Mouse (Mus musculus) lung, embryonic 16.5 days (tissue): ENCODE measurements around the gene Ehd4. TPM values are rescaled to one million over a fixed set of nuclear protein-coding genes. Genes with fewer than 3 reads are reported as not detected.

Source experiments
- ATAC-seq: fragments of 200-750 bp; cut with Nextera tagmentation; 2 replicates; pipeline ENCODE4 v1.8.0; 2017; ENCODE audit warnings: low read depth, mild to moderate bottlenecking, moderate library complexity
- H3K27ac ChIP-seq: fragments of 300-500 bp; sonication (generic); 2 replicates; pipeline ENCODE4 v1.5.1; 2014; ENCODE audit warnings: mild to moderate bottlenecking, control low read depth, low read length
- H3K27me3 ChIP-seq: fragments of 300-500 bp; sonication (generic); 2 replicates; pipeline ENCODE4 v1.6.1; 2014; ENCODE audit warnings: low read depth, low read length, mixed read lengths; ENCODE audit not compliant: control insufficient read depth, insufficient read depth
- H3K36me3 ChIP-seq: fragments of 300-500 bp; sonication (generic); 2 replicates; pipeline ENCODE4 v1.6.1; 2014; ENCODE audit warnings: low read length; ENCODE audit not compliant: control insufficient read depth, insufficient read depth
- H3K4me1 ChIP-seq: fragments of 300-500 bp; sonication (generic); replicated peaks from 2 replicates; pipeline ENCODE4 v1.6.1; 2014; ENCODE audit warnings: low read length, mixed read lengths; ENCODE audit not compliant: control insufficient read depth, insufficient read depth
- H3K4me2 ChIP-seq: fragments of 300-500 bp; sonication (generic); 2 replicates; pipeline ENCODE4 v1.6.1; 2014; ENCODE audit warnings: low read depth, low read length, control low read depth
- H3K4me3 ChIP-seq: fragments of 300-500 bp; sonication (generic); 2 replicates; pipeline ENCODE4 v1.5.1; 2014; ENCODE audit warnings: mild to moderate bottlenecking, low read length, control low read depth
- H3K9ac ChIP-seq: fragments of 300-500 bp; sonication (generic); 2 replicates; pipeline ENCODE4 v1.6.1; 2014; ENCODE audit warnings: low read length, control low read depth
- H3K9me3 ChIP-seq: fragments of 300-500 bp; sonication (generic); 2 replicates; pipeline ENCODE4 v1.6.1; 2016; ENCODE audit warnings: low read length; ENCODE audit not compliant: control insufficient read depth
- WGBS: fragments of 180-500 bp; shearing (Covaris S2); extraction: QIAGEN DNeasy Blood & Tissue Kit; methylation state at CpG from one replicate; pipeline ENCODE4 v1.1.7; 2014; 5-methylcytosine and 5-hydroxymethylcytosine counted together
- polyA plus RNA-seq: library from polyadenylated mRNA; unstranded; fragments of >200 nt; fragmentation: Nextera tagmentation; extraction: Ambion mirVana; gene quantifications from 2 replicates; pipeline ENCODE4 v1.2.1, GENCODE M21; 2015

The Ehd4 gene
- polyA plus RNA-seq, 1 experiment from 2014 or later = 94.7 TPM

DNA sequence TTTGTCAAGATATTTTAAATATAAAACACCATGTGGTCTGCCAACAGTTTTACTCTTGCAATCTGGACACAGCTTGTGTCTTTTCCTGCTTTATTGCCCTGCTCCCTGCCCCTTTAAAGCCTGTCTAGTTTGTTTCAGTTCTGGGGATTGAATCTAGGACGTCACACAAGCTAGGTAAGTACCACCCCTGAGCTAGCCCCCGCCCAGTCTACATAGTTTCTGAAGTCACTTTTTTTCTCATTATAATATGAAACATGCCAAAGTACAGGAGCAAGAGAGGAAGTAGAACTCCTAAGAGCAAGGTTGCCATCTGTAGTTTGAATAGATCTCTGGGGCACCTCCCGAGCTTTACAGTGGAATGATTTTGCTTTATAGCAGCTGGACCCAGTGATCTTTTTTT lies 3.8 kb downstream of the Ehd4 start:
- no peaks in the 10 kb centered on the region for H3K36me3 ChIP-seq
- no peak overlapping the region for H3K27ac ChIP-seq
- H3K9me3 ChIP-seq = no peaks in the 10 kb centered on the region
- H3K4me3 ChIP-seq = no peak overlapping the region
- no peak overlapping the region for H3K4me2 ChIP-seq
- no peak for ATAC-seq
- no peaks in the 10 kb centered on the region for H3K27me3 ChIP-seq
- H3K9ac ChIP-seq = no peak overlapping the region
- H3K4me1 ChIP-seq = peaks cover 8% of the 10 kb centered on the region; the same call in 1 of the 2 replicates
- WGBS = 69% methylated on average over 3 of the region's 3 CpGs

DNA sequence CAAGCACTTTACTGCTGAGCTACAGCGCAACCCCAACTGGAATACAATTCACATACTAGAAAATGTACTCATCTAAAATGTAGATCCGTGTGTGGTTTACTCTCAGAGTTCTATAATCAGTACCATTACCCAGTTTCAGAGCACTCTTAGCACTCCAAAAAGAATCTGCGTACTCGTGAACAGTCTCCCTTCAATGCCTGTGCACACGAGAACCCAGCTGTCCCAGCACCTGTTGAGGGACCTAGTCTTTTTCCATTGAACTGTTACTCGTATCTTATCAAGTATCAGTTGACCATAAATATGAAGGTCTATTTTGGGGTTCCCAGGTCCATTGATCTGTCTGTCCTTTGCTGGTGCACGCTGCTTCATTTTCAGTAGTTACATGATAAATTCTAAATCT lies 4.8 kb downstream of the Ehd4 start:
- no peaks in the 10 kb centered on the region for H3K36me3 ChIP-seq
- H3K27me3 ChIP-seq = no peaks in the 10 kb centered on the region
- no peak overlapping the region for H3K4me3 ChIP-seq
- H3K9ac ChIP-seq = no peak overlapping the region
- no peaks in the 10 kb centered on the region for H3K9me3 ChIP-seq
- ATAC-seq = no peak
- 85% methylated on average over 7 of the region's 7 CpGs for WGBS
- H3K4me1 ChIP-seq = peaks cover 6% of the 10 kb centered on the region; the same call in 1 of the 2 replicates
- H3K27ac ChIP-seq = no peak overlapping the region
- no peak overlapping the region for H3K4me2 ChIP-seq

GRCm38 (mm10) chr2:120147999-120148398 lies 6.4 kb downstream of the Ehd4 start:
- Histone ChIP-seq H3K4me1 (no peaks in the 10 kb centered on the region), H3K4me2 (no peak overlapping the region), H3K36me3 (no peaks in the 10 kb centered on the region), H3K9me3 (no peaks in the 10 kb centered on the region), H3K27me3 (no peaks in the 10 kb centered on the region), H3K4me3 (no peak overlapping the region), H3K9ac (no peak overlapping the region), H3K27ac (no peak overlapping the region)
- 52% methylated on average over 3 of the region's 3 CpGs for WGBS
- ATAC-seq = no peak

- Histone ChIP-seq H3K4me2 (no peak overlapping the region), H3K4me3 (no peak overlapping the region), H3K36me3 (no peaks in the 10 kb centered on the region), H3K4me1 (no peaks in the 10 kb centered on the region), H3K9ac (no peak overlapping the region), H3K27ac (no peak overlapping the region), H3K27me3 (no peaks in the 10 kb centered on the region), H3K9me3 (no peaks in the 10 kb centered on the region)
- WGBS = 38% methylated on average over 2 of the region's 2 CpGs
- ATAC-seq = no peak
These were observed 7.0 kb downstream of the Ehd4 start for GRCm38 (mm10) chr2:120147364-120147763.

GRCm38 (mm10) chr2:120146543-120146942 lies 7.9 kb downstream of the Ehd4 start:
- H3K9me3 ChIP-seq = no peaks in the 10 kb centered on the region
- H3K27ac ChIP-seq = no peak overlapping the region
- H3K4me3 ChIP-seq = no peak overlapping the region
- H3K9ac ChIP-seq = no peak overlapping the region
- no peak overlapping the region for H3K4me2 ChIP-seq
- no peaks in the 10 kb centered on the region for H3K4me1 ChIP-seq
- 47% methylated on average over 2 of the region's 2 CpGs for WGBS
- ATAC-seq = no peak
- H3K36me3 ChIP-seq = no peaks in the 10 kb centered on the region
- H3K27me3 ChIP-seq = no peaks in the 10 kb centered on the region

DNA sequence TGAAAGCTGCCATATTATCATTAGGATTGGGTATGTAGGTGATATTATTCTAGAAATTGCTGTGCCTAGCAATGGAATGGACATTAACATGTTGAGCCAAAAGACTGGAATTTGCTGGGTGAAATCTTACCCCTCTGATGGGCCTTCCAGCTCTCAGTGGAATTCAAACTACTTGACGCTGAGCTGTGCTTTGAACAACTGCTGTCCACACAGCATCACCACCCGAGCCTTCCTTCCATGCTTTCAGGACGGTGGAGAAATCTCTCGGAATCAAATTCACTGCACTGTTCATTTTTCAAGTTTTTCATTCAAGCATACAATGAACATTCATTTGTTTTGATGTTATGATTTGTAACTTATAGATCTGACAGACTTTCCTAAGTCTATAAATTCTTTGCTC lies 10.0 kb downstream of the Ehd4 start:
- Histone ChIP-seq H3K36me3 (no peaks in the 10 kb centered on the region), H3K4me2 (no peak overlapping the region), H3K27ac (no peak overlapping the region), H3K9ac (no peak overlapping the region), H3K9me3 (no peaks in the 10 kb centered on the region), H3K27me3 (no peaks in the 10 kb centered on the region), H3K4me3 (no peak overlapping the region), H3K4me1 (0 out of 2 replicates have a peak, but pooled peaks cover 4% of the 10 kb centered on the region)
- ATAC-seq = no peak
- 79% methylated on average over 4 of the region's 4 CpGs for WGBS

GRCm38 (mm10) chr2:120142336-120142735 lies 12.1 kb downstream of the Ehd4 start:
- H3K9ac ChIP-seq = no peak overlapping the region
- no peaks in the 10 kb centered on the region for H3K36me3 ChIP-seq
- H3K27me3 ChIP-seq = no peaks in the 10 kb centered on the region
- H3K4me3 ChIP-seq = no peak overlapping the region
- H3K4me2 ChIP-seq = no peak overlapping the region
- H3K4me1 ChIP-seq = 0 out of 2 replicates have a peak, but pooled peaks cover 4% of the 10 kb centered on the region
- WGBS = 79% methylated on average over 5 of the region's 5 CpGs
- ATAC-seq = no peak
- no peaks in the 10 kb centered on the region for H3K9me3 ChIP-seq
- no peak overlapping the region for H3K27ac ChIP-seq

DNA sequence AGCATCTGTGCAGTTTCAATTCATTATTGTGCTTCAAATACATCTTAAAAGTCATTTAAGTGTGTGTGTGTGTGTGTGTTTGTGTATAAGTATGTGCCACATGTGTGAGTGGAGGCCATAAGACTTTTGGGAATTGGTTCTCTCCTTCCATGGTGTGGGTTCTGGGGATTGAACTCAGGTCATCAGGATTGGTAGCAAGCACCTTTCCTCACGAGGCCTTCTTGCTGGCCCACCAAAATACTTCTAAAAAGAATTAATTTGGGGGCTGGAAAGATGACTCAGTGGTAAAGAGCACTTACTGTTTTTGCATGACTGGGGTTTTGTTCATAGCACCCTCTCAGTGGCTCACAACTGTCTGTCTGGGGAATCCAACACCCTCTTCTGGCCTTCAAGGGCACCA lies 12.7 kb downstream of the Ehd4 start:
- H3K9ac ChIP-seq = no peak overlapping the region
- no peak overlapping the region for H3K27ac ChIP-seq
- no peak overlapping the region for H3K4me2 ChIP-seq
- WGBS = 81% methylated on average over 1 of the region's 1 CpGs
- ATAC-seq = no peak
- no peaks in the 10 kb centered on the region for H3K27me3 ChIP-seq
- no peak overlapping the region for H3K4me3 ChIP-seq
- H3K4me1 ChIP-seq = peaks cover 4% of the 10 kb centered on the region; the same call in 1 of the 2 replicates
- no peaks in the 10 kb centered on the region for H3K36me3 ChIP-seq
- H3K9me3 ChIP-seq = no peaks in the 10 kb centered on the region

- H3K9ac ChIP-seq = no peak overlapping the region
- ATAC-seq = peak; percentile 49
These were observed 14.1 kb downstream of the Ehd4 start for GRCm38 (mm10) chr2:120140326-120140725.

GRCm38 (mm10) chr2:120139091-120139490 lies 15.3 kb downstream of the Ehd4 start:
- Histone ChIP-seq H3K27me3 (no peaks in the 10 kb centered on the region), H3K4me3 (no peak overlapping the region), H3K9me3 (no peaks in the 10 kb centered on the region), H3K36me3 (no peaks in the 10 kb centered on the region), H3K4me1 (peaks cover 12% of the 10 kb centered on the region), H3K4me2 (no peak overlapping the region), H3K9ac (no peak overlapping the region), H3K27ac (no peak overlapping the region)
- ATAC-seq = no peak
- WGBS = 72% methylated on average over 1 of the region's 1 CpGs

More at GRCm38 (mm10) chr2:120140326-120140725, 14.1 kb downstream of the Ehd4 start:
- Histone ChIP-seq H3K4me3 (no peak overlapping the region), H3K27me3 (no peaks in the 10 kb centered on the region), H3K9me3 (no peaks in the 10 kb centered on the region), H3K4me2 (no peak overlapping the region), H3K4me1 (peaks cover 4% of the 10 kb centered on the region; the same call in 1 of the 2 replicates), H3K36me3 (no peaks in the 10 kb centered on the region), H3K27ac (no peak overlapping the region)
- WGBS = 59% methylated on average over 5 of the region's 5 CpGs
